Mouse (Mus musculus) thymus, adult 18-20 months (tissue): ENCODE results near the gene Nisch.
A peak's percentile ranks its signal among the peaks of the same experiment; 100 is the strongest.

Experiments
- DNase-seq, 2 experiments: peaks; one replicate each; pipeline ENCODE4 v3.0.0; 2022; ENCODE audit warnings: mixed read lengths in 2 of 2

The Nisch gene

GRCm38 (mm10) chr14:31215157-31216002 lies 1.4 kb downstream of the Nisch start:
- DNase-seq, result peak in 1 of 2 experiments; percentile 45

GRCm38 (mm10) chr14:31214684-31215083 lies 2.1 kb downstream of the Nisch start:
- no peak for DNase-seq

GRCm38 (mm10) chr14:31213868-31214267 lies 2.9 kb downstream of the Nisch start:
- DNase-seq, result no peak

GRCm38 (mm10) chr14:31212499-31212898 lies 4.2 kb downstream of the Nisch start:
- no peak for DNase-seq

GRCm38 (mm10) chr14:31211854-31212253 lies 4.9 kb downstream of the Nisch start:
- no peak for DNase-seq

GRCm38 (mm10) chr14:31209133-31209557 lies 7.6 kb downstream of the Nisch start:
- no peak for DNase-seq

GRCm38 (mm10) chr14:31208084-31208483 lies 8.7 kb downstream of the Nisch start, which contains the start of gene Tnnc1:
Gene Tnnc1 (plus strand): TSS chr14:31208312.
- DNase-seq, result no peak

GRCm38 (mm10) chr14:31207070-31207830 lies 9.5 kb downstream of the Nisch start:
- peak in 1 of 2 experiments; percentile 34 for DNase-seq

- DNase-seq, result peak; percentile 93 to 94
Observed at GRCm38 (mm10) chr14:31206472-31206981, 10.2 kb downstream of the Nisch start.

- peak; percentile 20 to 45 for DNase-seq
Observed at GRCm38 (mm10) chr14:31205562-31206467, 10.9 kb downstream of the Nisch start.

- no peak for DNase-seq
Observed at GRCm38 (mm10) chr14:31205244-31205561, 11.5 kb downstream of the Nisch start.

- DNase-seq, result no peak
Observed at GRCm38 (mm10) chr14:31204844-31205243, 11.9 kb downstream of the Nisch start.

GRCm38 (mm10) chr14:31200038-31200437 lies 16.7 kb downstream of the Nisch start:
- no peak for DNase-seq

- no peak for DNase-seq
Observed at GRCm38 (mm10) chr14:31199599-31199998, 17.1 kb downstream of the Nisch start.

- no peak for DNase-seq
Observed at GRCm38 (mm10) chr14:31197547-31198516, 18.9 kb downstream of the Nisch start.

GRCm38 (mm10) chr14:31195968-31196367 lies 20.8 kb downstream of the Nisch start:
- no peak for DNase-seq

- DNase-seq, result no peak
Observed at GRCm38 (mm10) chr14:31195521-31195920, 21.2 kb downstream of the Nisch start.

GRCm38 (mm10) chr14:31194891-31195513 lies 21.7 kb downstream of the Nisch start:
- DNase-seq, result peak in 1 of 2 experiments; percentile 26

GRCm38 (mm10) chr14:31194441-31194840 lies 22.3 kb downstream of the Nisch start:
- DNase-seq, result no peak

- DNase-seq, result no peak
Observed at GRCm38 (mm10) chr14:31193791-31194190, 23.0 kb downstream of the Nisch start.

GRCm38 (mm10) chr14:31191936-31192335 lies 24.8 kb downstream of the Nisch start:
- DNase-seq, result no peak
